Mouse (Mus musculus): ENCODE results near the gene Tbc1d10b. TPM values are rescaled to one million over a fixed set of nuclear protein-coding genes. Genes with fewer than 3 reads are reported as not detected.
"Not testable (repeated sequence)": the region's sequence is repeated elsewhere in the genome, so short reads cannot be mapped to it uniquely, and the experiment has no call there.

The Tbc1d10b gene
- 23.2 and 25.8 TPM in 2 replicates for polyA plus RNA-seq (2015; fragmentation: Nextera tagmentation; extraction: Ambion mirVana)

- Histone ChIP-seq H3K36me3 (ENCODE audit: insufficient read depth, low read length) (peaks cover 4% of the 10 kb centered on the region; the same call in 1 of the 2 replicates), H3K27me3 (ENCODE audit: insufficient read depth, low read length) (no peaks in the 10 kb centered on the region), H3K27ac (ENCODE audit: low read length) (peak within 1 kb of the TSS; percentile 85), H3K4me2 (replicated peaks; ENCODE audit: low read depth, low read length) (peak within 1 kb of the TSS; percentile 96), H3K4me1 (ENCODE audit: insufficient read depth, low read length) (peaks cover 16% of the 10 kb centered on the region), H3K9ac (replicated peaks; ENCODE audit: low read length) (peak within 1 kb of the TSS; percentile 92), H3K9me3 (ENCODE audit: low read length) (no peaks in the 10 kb centered on the region), H3K4me3 (ENCODE audit: low read length) (peak within 1 kb of the TSS; percentile 95)
- no peak; the same call in 1 of the 2 replicates for ATAC-seq (ENCODE audit: low FRiP score, low TSS enrichment)
- WGBS = 0% methylated on average over 23 of the region's 44 CpGs
Measured at GRCm38 (mm10) chr7:127208295-127208552, at the start of gene Tbc1d10b. TSS of gene Tbc1d10b (minus strand) at chr7:127208468.

GRCm38 (mm10) chr7:127256518-127256917 lies 48.2 kb upstream of the Tbc1d10b start:
- no peak overlapping the region for H3K27ac ChIP-seq (ENCODE audit: low read length)
- no peak overlapping the region for H3K4me2 ChIP-seq (replicated peaks; ENCODE audit: low read depth, low read length)
- WGBS = 92% methylated on average over 5 of the region's 5 CpGs
- H3K27me3 ChIP-seq (ENCODE audit: insufficient read depth, low read length) = no peaks in the 10 kb centered on the region
- H3K9ac ChIP-seq (replicated peaks; ENCODE audit: low read length) = no peak overlapping the region
- H3K9me3 ChIP-seq (ENCODE audit: low read length) = no peaks in the 10 kb centered on the region
- no peak for ATAC-seq (ENCODE audit: low FRiP score, low TSS enrichment)
- H3K4me3 ChIP-seq (ENCODE audit: low read length) = no peak overlapping the region
- peaks cover 23% of the 10 kb centered on the region for H3K36me3 ChIP-seq (ENCODE audit: insufficient read depth, low read length)
- H3K4me1 ChIP-seq (ENCODE audit: insufficient read depth, low read length) = peaks cover 23% of the 10 kb centered on the region

- peaks cover 26% of the 10 kb centered on the region for H3K36me3 ChIP-seq (ENCODE audit: insufficient read depth, low read length)
Measured at GRCm38 (mm10) chr7:127255965-127256364, 47.7 kb upstream of the Tbc1d10b start.

GRCm38 (mm10) chr7:127255008-127255407 lies 46.7 kb upstream of the Tbc1d10b start:
- Histone ChIP-seq H3K4me3 (ENCODE audit: low read length) (peak overlapping the region; percentile 68), H3K27me3 (ENCODE audit: insufficient read depth, low read length) (no peaks in the 10 kb centered on the region), H3K4me2 (replicated peaks; ENCODE audit: low read depth, low read length) (peak overlapping the region; percentile 69), H3K4me1 (ENCODE audit: insufficient read depth, low read length) (peaks cover 17% of the 10 kb centered on the region), H3K36me3 (ENCODE audit: insufficient read depth, low read length) (peaks cover 31% of the 10 kb centered on the region), H3K9ac (replicated peaks; ENCODE audit: low read length) (peak overlapping the region; percentile 73), H3K27ac (ENCODE audit: low read length) (peak overlapping the region; percentile 93; the same call in 1 of the 2 replicates), H3K9me3 (ENCODE audit: low read length) (no peaks in the 10 kb centered on the region)
- ATAC-seq (ENCODE audit: low FRiP score, low TSS enrichment) = no peak
- WGBS = 14% methylated on average over 4 of the region's 4 CpGs

More at GRCm38 (mm10) chr7:127255965-127256364, 47.7 kb upstream of the Tbc1d10b start:
- Histone ChIP-seq H3K9ac (replicated peaks; ENCODE audit: low read length) (no peak overlapping the region), H3K4me3 (ENCODE audit: low read length) (no peak overlapping the region), H3K27me3 (ENCODE audit: insufficient read depth, low read length) (no peaks in the 10 kb centered on the region), H3K4me2 (replicated peaks; ENCODE audit: low read depth, low read length) (no peak overlapping the region), H3K9me3 (ENCODE audit: low read length) (no peaks in the 10 kb centered on the region), H3K27ac (ENCODE audit: low read length) (no peak overlapping the region), H3K4me1 (ENCODE audit: insufficient read depth, low read length) (peaks cover 19% of the 10 kb centered on the region)
- 85% methylated on average over 2 of the region's 2 CpGs for WGBS
- ATAC-seq (ENCODE audit: low FRiP score, low TSS enrichment) = no peak

GRCm38 (mm10) chr7:127253821-127254769 lies 45.8 kb upstream of the Tbc1d10b start:
- H3K36me3 ChIP-seq (ENCODE audit: insufficient read depth, low read length) = peaks cover 38% of the 10 kb centered on the region
- WGBS = under 1% methylated on average over 135 of the region's 136 CpGs
- H3K27ac ChIP-seq (ENCODE audit: low read length) = peak overlapping the region; percentile 93
- peak overlapping the region; percentile 68 for H3K4me3 ChIP-seq (ENCODE audit: low read length)
- no peaks in the 10 kb centered on the region for H3K9me3 ChIP-seq (ENCODE audit: low read length)
- peak; percentile 94 for ATAC-seq (ENCODE audit: low FRiP score, low TSS enrichment)
- H3K27me3 ChIP-seq (ENCODE audit: insufficient read depth, low read length) = no peaks in the 10 kb centered on the region
- H3K9ac ChIP-seq (replicated peaks; ENCODE audit: low read length) = peak overlapping the region; percentile 86
- peak overlapping the region; percentile 69 for H3K4me2 ChIP-seq (replicated peaks; ENCODE audit: low read depth, low read length)
- peaks cover 9% of the 10 kb centered on the region for H3K4me1 ChIP-seq (ENCODE audit: insufficient read depth, low read length)

GRCm38 (mm10) chr7:127253341-127253740 lies 45.1 kb upstream of the Tbc1d10b start:
- ATAC-seq (ENCODE audit: low FRiP score, low TSS enrichment) = no peak
- WGBS = 78% methylated on average over 6 of the region's 6 CpGs
- H3K9me3 ChIP-seq (ENCODE audit: low read length) = no peaks in the 10 kb centered on the region
- H3K36me3 ChIP-seq (ENCODE audit: insufficient read depth, low read length) = peaks cover 38% of the 10 kb centered on the region
- H3K4me3 ChIP-seq (ENCODE audit: low read length) = peak overlapping the region; percentile 68
- H3K27ac ChIP-seq (ENCODE audit: low read length) = peak overlapping the region; percentile 93; the same call in 1 of the 2 replicates
- no peaks in the 10 kb centered on the region for H3K27me3 ChIP-seq (ENCODE audit: insufficient read depth, low read length)
- peak overlapping the region; percentile 86 for H3K9ac ChIP-seq (replicated peaks; ENCODE audit: low read length)
- H3K4me2 ChIP-seq (replicated peaks; ENCODE audit: low read depth, low read length) = peak overlapping the region; percentile 69
- peaks cover 6% of the 10 kb centered on the region for H3K4me1 ChIP-seq (ENCODE audit: insufficient read depth, low read length)

- Histone ChIP-seq H3K27me3 (ENCODE audit: insufficient read depth, low read length) (no peaks in the 10 kb centered on the region), H3K9ac (replicated peaks; ENCODE audit: low read length) (no peak overlapping the region), H3K27ac (ENCODE audit: low read length) (no peak overlapping the region), H3K36me3 (ENCODE audit: insufficient read depth, low read length) (peaks cover 31% of the 10 kb centered on the region), H3K9me3 (ENCODE audit: low read length) (no peaks in the 10 kb centered on the region), H3K4me2 (replicated peaks; ENCODE audit: low read depth, low read length) (no peak overlapping the region), H3K4me3 (ENCODE audit: low read length) (no peak overlapping the region), H3K4me1 (ENCODE audit: insufficient read depth, low read length) (peaks cover 6% of the 10 kb centered on the region)
- 94% methylated on average over 2 of the region's 2 CpGs for WGBS
- no peak for ATAC-seq (ENCODE audit: low FRiP score, low TSS enrichment)
Measured at GRCm38 (mm10) chr7:127252414-127252813, 44.1 kb upstream of the Tbc1d10b start.

GRCm38 (mm10) chr7:127250511-127250910 lies 42.2 kb upstream of the Tbc1d10b start:
- not testable (repeated sequence) for ATAC-seq (ENCODE audit: low FRiP score, low TSS enrichment); H3K9me3 ChIP-seq (ENCODE audit: low read length); H3K9ac ChIP-seq (replicated peaks; ENCODE audit: low read length); H3K27ac ChIP-seq (ENCODE audit: low read length); H3K4me3 ChIP-seq (ENCODE audit: low read length); H3K4me2 ChIP-seq (replicated peaks; ENCODE audit: low read depth, low read length); H3K27me3 ChIP-seq (ENCODE audit: insufficient read depth, low read length)
- 87% methylated on average over 8 of the region's 8 CpGs for WGBS
- Histone ChIP-seq H3K4me1 (ENCODE audit: insufficient read depth, low read length) (peaks cover 11% of the 10 kb centered on the region), H3K36me3 (ENCODE audit: insufficient read depth, low read length) (peaks cover 25% of the 10 kb centered on the region)

GRCm38 (mm10) chr7:127244658-127245510 lies 36.6 kb upstream of the Tbc1d10b start:
- H3K27ac ChIP-seq (ENCODE audit: low read length) = peak overlapping the region; percentile 95
- H3K27me3 ChIP-seq (ENCODE audit: insufficient read depth, low read length) = no peaks in the 10 kb centered on the region
- no peaks in the 10 kb centered on the region for H3K9me3 ChIP-seq (ENCODE audit: low read length)
- H3K4me1 ChIP-seq (ENCODE audit: insufficient read depth, low read length) = peaks cover 17% of the 10 kb centered on the region
- ATAC-seq (ENCODE audit: low FRiP score, low TSS enrichment) = peak; percentile 88
- 7% methylated on average over 32 of the region's 33 CpGs for WGBS
- peaks cover 10% of the 10 kb centered on the region; the same call in 1 of the 2 replicates for H3K36me3 ChIP-seq (ENCODE audit: insufficient read depth, low read length)
- peak overlapping the region; percentile 80 for H3K4me3 ChIP-seq (ENCODE audit: low read length)
- peak overlapping the region; percentile 96 for H3K9ac ChIP-seq (replicated peaks; ENCODE audit: low read length)
- H3K4me2 ChIP-seq (replicated peaks; ENCODE audit: low read depth, low read length) = peak overlapping the region; percentile 72

Data from kidney, embryonic 16.5 days (tissue).